12 mouse cellular contexts compared by ENCODE assay signal in the genomic region with DNA sequence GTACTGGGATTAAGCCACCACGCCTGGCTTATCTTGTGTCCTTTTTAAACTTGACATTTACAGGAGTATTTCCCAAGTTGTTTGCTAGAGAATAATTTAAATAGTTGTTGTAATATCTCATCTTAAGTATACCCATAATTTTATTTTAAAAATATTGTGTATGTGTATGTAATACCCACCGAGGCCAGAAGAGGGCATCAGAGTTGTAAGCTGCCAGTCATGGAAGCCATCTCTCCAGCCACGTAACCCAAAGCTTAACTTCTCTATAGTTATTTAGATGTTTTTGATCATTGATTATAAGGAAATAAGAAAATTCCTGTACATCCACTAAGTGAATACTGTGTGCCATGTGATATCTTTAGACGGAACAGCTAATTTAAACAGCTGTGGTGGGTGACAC. TPM values are rescaled to one million over a fixed set of nuclear protein-coding genes. Genes with fewer than 3 reads are reported as not detected.
DNase-seq lines count a peak whose midpoint lies in the region; ATAC-seq and TF ChIP-seq lines count a peak whose summit lies in the region.
"Had no signal": no experiment of that assay in that cellular context is flagged by ENCODE, and none has a peak within 500 bp of the region (broad histone marks: within the 10 kb centered on the region; RNA-seq: fewer than 3 reads in every experiment).

No protein-coding gene starts in this region.

- H3K27me3 ChIP-seq in lung, embryonic 14.5 days (ENCODE audit: insufficient read depth, low read length): no peaks in the 10 kb centered on the region
- H3K27me3 ChIP-seq: liver, embryonic 13.5 days; neural tube, embryonic 13.5 days had no signal

- H3K27ac ChIP-seq in lung, embryonic 14.5 days (ENCODE audit: low read depth): no peak overlapping the region
- H3K27ac ChIP-seq: liver, embryonic 13.5 days; neural tube, embryonic 13.5 days had no signal

- H3K9ac ChIP-seq in lung, embryonic 14.5 days: no peak overlapping the region
- H3K9ac ChIP-seq: liver, embryonic 13.5 days; neural tube, embryonic 13.5 days had no signal

- H3K4me2 ChIP-seq in lung, embryonic 14.5 days: no peak overlapping the region
- H3K4me2 ChIP-seq: liver, embryonic 13.5 days; neural tube, embryonic 13.5 days had no signal

- WGBS in lung, embryonic 14.5 days: 63% methylated on average over 4 of the region's 4 CpGs

- peaks cover 4% of the 10 kb centered on the region; the same call in 1 of the 2 replicates for H3K4me1 ChIP-seq in lung, embryonic 14.5 days (ENCODE audit: insufficient read depth)

- H3K4me3 ChIP-seq in lung, embryonic 14.5 days (ENCODE audit: low read depth, low read length): no peak overlapping the region
- H3K4me3 ChIP-seq: liver, embryonic 13.5 days; neural tube, embryonic 13.5 days had no signal

- no peak for ATAC-seq in lung, embryonic 14.5 days (ENCODE audit: insufficient read depth)

- DNase-seq in embryo, embryonic 10 days (ENCODE audit: low spot score): peak; percentile 24
- DNase-seq in embryo, embryonic 9.5 days (ENCODE audit: extremely low spot score): no peak
- DNase-seq in lung, embryonic 14.5 days: peak; percentile 58
- DNase-seq in lung, postnatal 4 days: no peak
- DNase-seq in R1 (ENCODE audit: low read depth, low spot score): peak; percentile 55
- DNase-seq in naive thymus-derived CD4-positive, alpha-beta T cell, adult 2 months (ENCODE audit: low read depth): peak; percentile 61
- DNase-seq in adrenal gland, adult 2 months: no peak
- no peak for DNase-seq in testis, postnatal 10 days (ENCODE audit: low spot score)
- DNase-seq: gastrocnemius, postnatal 10 days; kidney, adult 18-20 months; liver, embryonic 13.5 days had no signal

- no peaks in the 10 kb centered on the region for H3K9me3 ChIP-seq in lung, embryonic 14.5 days (ENCODE audit: low read depth, low read length)
- H3K9me3 ChIP-seq: liver, embryonic 13.5 days; neural tube, embryonic 13.5 days had no signal

- peak; percentile 59 for TF ChIP-seq CTCF in lung, embryonic 14.5 days (IDR thresholded peaks at IDR 0.05; ENCODE audit: low read depth)

- no peaks in the 10 kb centered on the region for H3K36me3 ChIP-seq in lung, embryonic 14.5 days (ENCODE audit: insufficient read depth)
- H3K36me3 ChIP-seq: liver, embryonic 13.5 days; neural tube, embryonic 13.5 days had no signal

RNA-seq across cellular contexts. Expression of a gene that starts 51.2 kb away (rescaled TPM):
- polyA plus RNA-seq in lung, embryonic 14.5 days (2014; fragmentation: Nextera tagmentation; extraction: Ambion mirVana): 10.3 and 10.6 TPM in 2 replicates
- 10 to 100 TPM; 10.3 to 58.8 TPM for total RNA-seq in adrenal gland, adult 2 months (2021)
- polyA plus RNA-seq in adrenal gland, adult 2 months (2012; rRNA removed): 3.4 and 5.4 TPM in 2 replicates

Comparison
In these comparisons a context has a peak if more than half of its experiments do, and no peak if none do; other contexts are left out.
1. DNase-seq: peak in embryo, embryonic 10 days (single experiment), lung, embryonic 14.5 days (single experiment), R1 (single experiment) and naive thymus-derived CD4-positive, alpha-beta T cell, adult 2 months (single experiment); none in embryo, embryonic 9.5 days (single experiment), lung, postnatal 4 days (0 of 2), adrenal gland, adult 2 months (single experiment) and testis, postnatal 10 days (single experiment).